Mouse (Mus musculus): ENCODE results near the gene Acsm5. TPM values are rescaled to one million over a fixed set of nuclear protein-coding genes. Genes with fewer than 3 reads are reported as not detected.
"Not testable (repeated sequence)": the region's sequence is repeated elsewhere in the genome, so short reads cannot be mapped to it uniquely, and the experiment has no call there.

Gene Acsm5
- total RNA-seq, 2 experiments from 2014 or later = 0.38 to 0.55 TPM

- DNase-seq = no peak
- intact Hi-C loops (cut with DNase I) = no loop called here
Measured at GRCm38 (mm10) chr7:119542445-119542844, 23.2 kb downstream of the Acsm5 start.

GRCm38 (mm10) chr7:119545572-119545971 is 26.3 kb downstream of the Acsm5 start:
- no peak for DNase-seq
- intact Hi-C loops (cut with DNase I) = no loop called here

DNA sequence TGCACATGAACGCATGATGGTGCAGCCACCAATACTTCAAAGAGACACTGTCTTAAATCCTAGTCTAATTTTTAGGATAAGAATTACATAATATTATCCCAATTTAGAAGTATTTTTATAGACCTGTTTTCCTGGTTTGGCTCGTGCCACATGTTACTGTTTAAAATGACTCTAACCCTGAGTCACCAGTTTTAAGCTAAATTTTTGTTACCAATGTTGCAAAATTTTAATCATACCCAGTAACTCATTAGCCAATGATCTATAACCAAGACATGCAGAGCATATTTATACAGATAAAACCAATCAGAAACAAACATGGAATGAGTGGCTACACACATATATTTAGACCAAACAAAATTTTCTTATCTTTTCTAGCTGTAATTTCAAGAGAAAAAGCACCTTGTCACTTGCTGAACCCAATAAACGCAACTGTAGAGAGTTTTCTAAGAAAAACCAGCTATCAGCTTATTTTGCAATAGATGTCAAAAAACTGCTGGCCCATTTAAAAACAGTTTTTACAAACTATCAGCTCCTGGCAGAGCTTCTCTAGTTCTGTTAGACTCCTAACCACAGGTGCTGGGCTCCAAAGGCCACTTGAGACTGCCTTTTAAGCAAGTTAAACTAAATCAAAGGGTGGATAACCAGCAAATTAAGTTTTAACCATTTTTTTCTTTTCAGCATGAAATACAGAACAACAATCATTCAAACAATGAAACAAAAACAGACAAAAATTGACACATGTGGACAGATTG is 31.4 kb downstream of the Acsm5 start:
- no peak for DNase-seq
- intact Hi-C loops (cut with DNase I) = no loop called here

DNA sequence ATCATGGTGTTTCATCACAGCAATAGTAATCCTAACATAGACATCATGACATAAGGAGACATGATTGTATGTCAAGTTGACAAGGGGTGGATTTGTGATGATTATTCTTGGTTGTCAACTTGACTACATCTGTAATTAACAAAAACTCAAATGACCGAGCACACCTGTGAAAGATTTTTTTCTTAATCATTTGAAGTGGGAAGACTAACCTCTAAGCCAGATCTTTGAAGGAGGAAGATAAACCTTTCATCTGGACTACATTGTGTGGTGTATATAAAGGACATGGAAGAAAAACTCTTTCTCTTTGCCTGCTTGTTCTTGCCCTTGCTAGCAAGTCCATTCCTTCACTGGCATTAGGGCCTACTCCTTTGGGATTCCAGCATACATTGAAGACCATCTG is 34.8 kb downstream of the Acsm5 start, which contains the start of gene Acsm2:
TSS of gene Acsm2 (plus strand) at position 301 of the 400 bp plus-strand sequence.
- no peak for DNase-seq
- intact Hi-C loops (cut with DNase I) = no loop called here

GRCm38 (mm10) chr7:119559789-119560451 is 40.7 kb downstream of the Acsm5 start:
- intact Hi-C loops (cut with DNase I) = no loop called here

GRCm38 (mm10) chr7:119560452-119560835 is 41.2 kb downstream of the Acsm5 start:
- DNase-seq = no peak
- intact Hi-C loops (cut with DNase I) = no loop called here

More at GRCm38 (mm10) chr7:119559789-119560451, 40.7 kb downstream of the Acsm5 start:
- DNase-seq = no peak

GRCm38 (mm10) chr7:119561441-119561840 is 42.2 kb downstream of the Acsm5 start:
- intact Hi-C loops (cut with DNase I) = no loop called here
- no peak for DNase-seq

DNA sequence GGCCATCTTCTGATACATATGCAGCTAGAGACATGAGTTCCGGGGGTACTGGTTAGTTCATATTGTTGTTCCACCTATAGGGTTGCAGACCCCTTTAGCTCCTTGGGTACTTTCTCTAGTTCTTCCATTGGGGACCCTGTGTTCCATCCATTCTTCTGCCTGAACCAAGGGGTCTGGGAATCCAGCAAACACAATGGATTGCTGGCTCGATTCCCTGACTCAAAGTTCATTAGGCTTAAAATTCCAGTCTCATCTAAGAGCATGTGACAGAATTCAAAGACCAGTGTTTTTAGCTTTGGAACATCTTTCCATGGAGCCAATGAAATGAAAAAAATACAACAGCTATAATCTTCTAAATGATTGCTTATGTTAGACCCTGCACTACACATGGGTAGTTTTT is 43.2 kb downstream of the Acsm5 start:
- DNase-seq; intact Hi-C loops (cut with DNase I): not testable (repeated sequence)

- intact Hi-C loops (cut with DNase I) = no loop called here
- DNase-seq = no peak
Measured at GRCm38 (mm10) chr7:119594530-119595107, 75.4 kb downstream of the Acsm5 start.

Other genes starting within 250 kb of the Acsm5 start
- under 1 TPM in 1 of 2 experiments, not detected in 1; 0.14 TPM for gene Gp2, start 60.2 kb upstream of the Acsm5 start, total RNA-seq (2021)
- not detected for gene Umod, start 40.2 kb upstream of the Acsm5 start, total RNA-seq (2021)
- not detected for gene Pdilt, start 4.0 kb downstream of the Acsm5 start, total RNA-seq (2021)
- gene Acsm2, start 34.9 kb downstream of the Acsm5 start, total RNA-seq (2021) = not detected
- gene Acsm1, start 87.6 kb downstream of the Acsm5 start, total RNA-seq (2021) = not detected
- gene Acsm4, start 170.6 kb downstream of the Acsm5 start, total RNA-seq (2021) = not detected
- 10 to 100 TPM; 21.1 to 22.8 TPM for gene Thumpd1, start 201.3 kb downstream of the Acsm5 start, total RNA-seq (2021)
- under 1 TPM; 0.62 to 0.67 TPM for gene Acsm3, start 241.5 kb downstream of the Acsm5 start, total RNA-seq (2021)